Mouse (Mus musculus): Measurements from ENCODE around the gene Cox10.

Cox10 gene

DNA sequence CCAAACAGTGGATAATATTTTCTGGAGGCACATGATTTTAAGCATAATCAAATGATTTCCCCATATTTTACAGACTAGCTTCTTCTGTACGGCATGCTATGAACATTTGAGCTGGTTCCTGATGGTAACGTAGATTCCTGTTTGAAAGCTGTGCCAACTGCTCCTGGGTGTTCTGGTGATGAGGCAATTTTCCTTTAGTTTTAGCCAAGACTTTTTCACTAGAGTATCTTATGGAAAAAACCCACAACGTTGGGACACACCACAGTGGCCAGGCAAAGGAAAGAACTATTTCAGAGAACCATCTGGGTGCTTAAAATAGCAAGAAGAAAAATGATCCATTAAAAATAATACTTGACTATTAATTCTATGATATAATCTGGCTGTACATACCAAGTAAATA lies 35.2 kb downstream of the Cox10 start:
- DNase-seq = no peak

DNA sequence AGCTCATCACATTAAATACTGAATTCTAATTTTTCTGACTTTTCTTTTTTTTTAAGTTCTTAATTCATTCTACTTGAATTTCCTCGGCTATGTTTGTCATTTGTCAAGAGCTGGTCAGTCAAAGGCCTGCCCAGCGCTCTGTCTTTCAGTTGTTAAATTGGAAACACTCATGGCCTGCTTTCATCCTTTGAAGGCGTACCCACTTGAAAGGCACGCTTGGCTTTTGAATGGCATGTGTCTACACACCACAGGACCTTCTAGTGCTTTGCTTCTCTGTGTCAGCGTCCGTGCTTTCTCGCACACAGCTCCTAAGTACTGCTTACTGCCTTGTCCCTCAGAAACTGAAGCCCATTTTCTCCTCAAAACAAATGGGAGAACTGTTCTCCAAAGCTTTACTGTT lies 38.0 kb downstream of the Cox10 start:
- no peak for DNase-seq

DNA sequence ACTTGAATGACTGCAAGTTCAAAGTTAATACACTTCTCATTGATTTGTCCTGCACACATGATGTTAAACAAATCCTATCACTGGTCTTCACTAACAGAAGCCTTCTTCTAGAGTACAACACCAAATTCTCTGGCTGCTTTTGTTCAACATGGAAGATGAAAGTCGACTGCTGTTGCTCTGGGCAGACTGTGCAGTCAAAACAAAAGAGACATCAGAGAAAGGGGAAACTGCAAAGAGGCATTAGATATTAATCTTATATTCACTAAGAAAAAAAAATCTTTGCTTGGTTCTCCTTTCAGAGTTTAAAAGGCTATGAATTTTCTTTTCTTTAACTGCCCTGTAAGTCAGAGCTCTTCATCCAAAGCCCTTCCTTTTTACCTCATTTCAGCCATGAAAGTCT lies 39.7 kb downstream of the Cox10 start:
- no peak for DNase-seq

DNA sequence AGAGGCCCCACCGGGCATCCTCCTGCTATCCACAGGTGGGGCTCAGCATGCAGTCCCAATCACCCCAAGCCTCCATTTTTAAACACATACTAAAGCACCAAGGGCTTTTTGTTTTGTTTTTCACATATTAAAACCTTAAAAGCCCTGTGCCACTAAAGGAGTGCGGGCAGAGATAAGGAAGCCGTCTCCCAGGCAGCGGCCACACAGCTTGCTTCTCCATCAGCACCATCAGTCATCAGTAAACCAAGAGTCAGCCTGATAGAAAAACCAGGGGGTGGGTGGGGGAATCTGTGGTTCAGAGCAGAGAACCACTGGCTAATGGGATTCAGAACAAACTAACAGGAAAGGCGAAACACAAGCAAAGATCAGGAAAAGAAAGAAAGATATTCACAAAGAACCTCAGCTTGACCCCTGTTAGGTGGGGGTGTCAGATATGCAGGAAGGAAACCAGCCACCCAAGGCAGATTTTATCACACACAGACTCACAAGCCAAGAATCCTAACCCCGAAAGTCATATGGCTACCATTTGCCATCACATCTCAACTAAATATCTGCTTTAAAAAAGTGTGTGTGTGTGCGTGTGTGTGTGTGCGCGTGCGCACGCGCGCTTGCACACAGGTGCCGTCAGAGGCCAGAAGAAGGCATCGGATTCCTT lies 41.7 kb downstream of the Cox10 start:
- DNase-seq = no peak

DNA sequence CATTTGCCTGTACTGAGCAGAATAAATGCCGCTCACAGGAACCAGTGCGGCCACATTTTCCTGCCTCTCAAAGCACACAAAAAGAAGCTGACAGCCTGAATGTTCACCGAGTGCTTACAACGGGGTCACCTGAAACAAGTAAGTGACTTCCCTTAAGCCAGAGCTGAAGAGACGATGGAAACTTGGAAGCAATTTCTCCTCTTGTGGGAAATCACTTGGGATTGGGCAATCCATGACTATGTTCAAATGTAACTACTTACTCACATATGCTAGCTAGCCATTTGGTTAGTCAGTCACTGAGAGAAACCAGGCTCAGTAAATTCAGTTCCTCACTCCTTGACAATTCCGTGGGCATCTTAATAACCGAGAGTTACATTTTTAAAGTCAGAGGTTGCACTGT lies 43.0 kb downstream of the Cox10 start:
- no peak for DNase-seq

DNA sequence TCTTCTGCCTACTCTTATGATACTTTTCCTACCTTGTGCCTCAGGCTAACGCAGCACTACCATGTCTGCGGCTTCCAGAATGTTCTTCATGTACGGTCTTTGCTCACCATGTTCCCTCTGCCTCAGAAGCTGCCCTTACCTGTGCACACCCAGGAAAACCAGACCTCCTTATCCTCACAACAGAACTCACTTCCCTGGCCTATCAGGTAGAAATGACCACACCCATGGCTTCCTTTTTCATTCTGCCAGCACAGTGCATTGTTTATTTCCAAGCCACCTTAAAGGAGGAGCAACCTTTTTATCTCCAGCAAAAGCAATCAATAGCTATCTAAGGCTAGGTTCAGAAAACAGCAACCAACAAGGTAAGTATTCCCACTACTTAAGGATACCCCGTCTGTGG lies 43.6 kb downstream of the Cox10 start:
- DNase-seq = no peak

DNA sequence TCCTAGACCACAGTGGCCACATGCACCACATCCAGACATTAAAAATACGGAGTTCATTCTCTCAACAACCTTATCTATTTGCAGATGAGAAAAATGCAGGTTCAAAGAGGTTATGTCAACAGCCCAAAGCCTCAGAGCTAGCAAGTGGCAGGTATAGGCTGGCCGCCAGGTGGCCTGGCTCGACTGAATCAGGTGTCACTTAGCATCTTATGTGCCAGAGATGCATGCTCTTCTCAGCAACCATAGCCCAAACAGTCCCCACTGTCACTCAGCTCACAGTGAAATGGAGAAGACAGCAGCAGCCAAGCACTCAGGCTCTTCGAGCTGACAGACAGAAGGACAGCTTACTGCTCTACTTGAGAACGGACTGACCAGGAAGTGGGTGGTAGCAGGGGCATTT lies 44.6 kb downstream of the Cox10 start:
- DNase-seq = no peak

DNA sequence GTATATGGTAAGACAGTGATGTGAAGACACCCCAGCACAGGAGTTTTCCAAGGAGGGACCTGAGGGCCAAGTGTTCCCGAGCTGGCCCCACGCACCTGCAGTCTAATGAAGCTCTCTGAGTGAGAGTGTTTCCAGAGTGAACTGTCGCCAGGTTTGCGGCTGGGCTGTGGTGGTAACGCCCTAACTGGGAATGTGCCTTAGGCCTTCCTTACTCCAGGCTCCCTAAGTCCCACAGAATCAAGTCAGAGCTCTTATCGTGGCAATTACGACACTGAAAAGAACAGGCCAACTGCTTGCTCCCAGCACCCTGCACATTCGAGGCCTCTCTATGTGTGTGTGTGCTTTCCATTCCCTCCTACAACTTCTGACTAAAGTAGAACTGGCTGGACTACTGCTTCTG lies 51.8 kb downstream of the Cox10 start:
- DNase-seq = no peak

DNA sequence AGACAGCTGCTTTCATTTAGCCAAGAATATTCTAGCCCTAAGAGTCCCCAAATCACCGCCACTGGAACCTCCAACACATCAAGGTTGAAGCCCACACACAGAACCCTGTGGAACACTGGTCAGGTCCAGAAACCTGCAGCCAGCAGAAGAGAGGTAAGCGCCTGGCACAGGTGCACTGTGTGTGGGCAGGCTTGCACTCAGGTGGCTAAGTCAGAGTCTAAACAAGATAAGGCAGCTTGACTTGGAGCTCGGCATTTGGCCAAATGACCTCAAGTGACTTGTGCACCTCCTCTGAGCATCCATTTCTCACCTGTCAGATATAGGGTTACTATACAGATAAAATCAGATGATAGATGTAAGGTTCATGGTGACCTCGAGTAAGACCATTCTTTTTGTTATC lies 53.4 kb downstream of the Cox10 start:
- no peak for DNase-seq

DNA sequence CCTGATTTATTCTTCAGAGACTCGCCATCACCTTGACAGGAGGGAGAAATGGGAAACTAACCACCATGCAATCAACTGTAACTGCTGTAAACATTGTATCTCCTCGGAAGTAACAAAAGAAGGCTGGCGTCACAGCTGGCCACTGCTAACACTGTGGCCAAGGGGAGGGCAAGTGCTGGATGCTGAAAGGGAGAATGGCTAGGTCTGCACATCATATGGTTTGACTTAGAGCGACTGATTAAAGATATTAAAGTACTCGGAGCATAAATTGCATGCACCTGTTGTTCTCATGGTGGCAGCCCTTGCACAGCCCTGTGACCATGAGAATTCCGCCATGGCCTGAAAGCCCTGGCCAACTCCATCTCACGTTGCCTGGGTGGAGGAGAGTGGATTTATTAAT lies 54.7 kb downstream of the Cox10 start:
- DNase-seq = no peak

DNA sequence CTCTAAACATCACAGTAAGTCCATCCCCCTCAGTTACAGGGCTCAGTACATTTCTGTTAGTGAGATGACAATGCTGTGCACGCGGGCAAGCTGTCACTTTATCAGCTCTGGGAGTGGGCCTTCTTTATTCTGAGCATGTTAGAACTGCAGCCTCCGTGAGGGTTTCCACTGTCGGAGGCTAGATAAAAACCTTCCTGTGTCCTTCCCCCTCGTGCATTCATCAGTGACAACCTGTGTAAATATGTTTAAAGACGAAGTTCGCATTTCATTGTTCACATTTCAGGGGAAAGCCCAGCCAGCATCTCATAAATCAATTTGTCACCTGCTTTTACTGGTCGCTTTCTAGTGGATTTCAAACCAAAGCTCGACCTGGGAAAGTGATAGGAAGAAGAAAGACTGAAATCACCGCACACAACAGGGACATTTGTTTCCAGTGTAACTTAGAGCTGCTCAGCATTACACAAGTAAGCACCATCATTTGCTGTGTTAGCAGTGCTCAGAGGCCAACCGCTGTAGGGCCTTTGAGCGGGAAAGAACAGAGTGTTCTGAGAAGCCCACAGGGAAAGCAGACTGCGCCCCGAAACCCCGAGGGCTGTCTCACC lies 55.8 kb downstream of the Cox10 start:
- no peak for DNase-seq

DNA sequence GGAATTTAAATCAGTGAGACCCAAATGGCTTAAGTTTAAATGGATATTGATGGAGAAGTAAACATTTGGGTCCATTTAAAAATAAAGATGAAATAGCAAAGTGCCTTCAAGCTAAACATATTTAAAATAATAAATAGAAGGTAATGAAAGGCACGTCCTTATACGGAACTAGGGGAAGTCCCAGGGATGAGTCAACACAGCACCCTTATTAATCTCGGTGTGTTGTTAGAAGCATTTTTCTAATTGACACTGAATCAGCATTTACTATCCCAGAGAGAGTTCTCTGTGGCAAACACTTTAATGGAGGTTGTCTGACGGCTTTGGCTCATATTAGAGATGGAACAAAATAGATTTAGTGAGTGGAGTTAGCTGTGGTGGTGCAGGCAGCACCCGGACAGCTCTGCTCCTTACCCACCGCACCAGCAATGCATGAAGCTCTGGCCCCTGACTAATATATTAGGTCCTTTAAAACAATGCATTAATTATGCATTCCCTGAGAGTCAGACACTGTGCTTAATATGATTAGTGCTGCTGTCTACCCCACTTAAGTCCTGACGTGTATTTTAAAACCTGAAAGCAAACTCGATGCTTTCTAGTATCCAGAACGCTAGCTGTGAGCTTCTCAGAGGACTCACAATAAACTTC lies 56.7 kb downstream of the Cox10 start:
- no peak for DNase-seq

DNA sequence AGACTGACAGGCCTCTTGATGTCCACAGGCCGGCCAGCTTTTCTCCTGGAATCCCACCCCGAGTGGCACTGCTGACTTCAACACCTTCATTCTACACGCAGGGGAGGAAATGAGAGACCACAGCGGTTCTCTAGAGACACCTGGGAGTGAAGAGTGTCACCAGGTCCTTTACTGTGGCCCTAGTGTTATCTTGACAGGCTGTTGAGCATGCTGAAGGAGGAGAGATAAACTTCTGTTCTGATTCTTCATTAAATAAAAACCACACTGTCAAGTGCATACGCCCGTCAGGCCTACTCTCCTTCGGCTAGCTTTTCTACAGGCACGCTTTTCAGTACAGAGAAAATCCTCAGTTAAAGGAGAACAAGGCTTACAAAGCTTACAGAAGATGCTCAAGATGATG lies 60.0 kb downstream of the Cox10 start:
- no peak for DNase-seq

DNA sequence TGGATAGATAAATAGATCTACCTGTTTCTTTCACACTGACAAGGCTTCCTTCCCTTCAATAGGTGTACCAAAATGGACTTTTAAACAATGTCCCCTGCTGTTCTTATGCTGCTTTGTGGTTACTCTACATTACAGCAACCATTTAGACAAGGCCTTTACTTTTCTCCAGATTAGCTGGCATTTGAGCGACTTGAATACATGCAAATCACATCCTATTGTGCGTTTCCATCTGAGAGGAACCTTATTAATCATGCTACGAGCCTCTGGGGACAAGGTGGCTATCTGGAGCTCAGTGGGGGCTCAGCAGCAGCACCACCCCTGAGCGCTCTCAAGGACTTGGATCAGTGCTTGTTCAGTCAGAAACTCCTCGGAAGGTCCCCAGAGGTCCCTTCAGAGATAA lies 61.1 kb downstream of the Cox10 start:
- DNase-seq = no peak

DNA sequence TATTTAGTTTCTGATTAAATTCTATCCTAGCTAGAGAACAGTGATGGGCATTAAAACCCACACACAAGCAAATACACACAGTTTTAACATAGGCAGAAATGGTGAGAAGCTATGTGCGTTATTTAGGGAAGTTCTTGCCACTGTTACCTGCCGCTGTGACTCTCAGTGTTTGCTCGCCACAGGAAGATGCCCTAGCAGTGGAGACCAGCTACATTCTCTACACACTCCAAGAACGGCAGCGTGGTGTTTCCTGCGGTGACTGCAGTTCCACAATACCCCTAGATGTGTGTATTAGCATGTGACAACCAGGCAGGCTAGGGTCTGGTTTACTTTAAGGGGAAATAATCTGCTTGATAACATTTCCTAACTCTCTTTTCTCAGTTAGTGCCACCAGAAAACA lies 64.0 kb downstream of the Cox10 start:
- no peak for DNase-seq

DNA sequence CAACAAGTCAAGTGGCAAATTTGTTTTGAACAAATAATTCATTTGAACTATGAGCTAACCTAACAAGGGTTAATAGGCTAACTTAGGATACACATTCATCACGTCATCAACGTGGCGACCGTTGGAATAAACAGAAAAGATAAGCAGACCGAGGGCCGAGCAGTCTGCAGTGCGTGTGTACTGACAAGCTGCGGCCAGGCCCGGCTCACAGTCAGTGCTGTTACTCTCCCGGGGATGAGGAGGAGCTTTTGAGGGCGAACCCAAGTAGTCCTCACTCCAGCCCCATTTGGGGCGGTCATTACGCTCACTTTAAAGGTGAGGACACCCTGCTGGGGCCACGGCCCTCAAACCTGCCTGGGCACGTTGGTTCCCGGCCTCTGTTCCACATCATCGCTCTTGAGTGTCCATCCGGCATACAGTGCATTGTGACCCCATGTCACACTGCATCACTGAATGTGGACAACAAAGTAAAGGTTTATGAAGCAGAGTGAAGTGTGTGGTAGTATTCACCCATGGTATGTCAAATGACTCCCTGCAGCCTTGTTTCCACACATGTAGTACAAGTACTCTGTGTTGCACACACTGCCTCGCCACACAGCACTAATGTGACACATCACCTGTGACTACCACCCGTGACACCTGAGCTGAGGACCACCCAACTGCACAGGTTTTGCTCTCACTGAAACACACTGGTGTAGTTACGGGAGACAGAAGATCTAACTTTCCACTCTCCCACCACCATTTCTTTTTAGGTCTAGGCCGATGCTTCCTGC lies 68.4 kb downstream of the Cox10 start:
- no peak for DNase-seq

DNA sequence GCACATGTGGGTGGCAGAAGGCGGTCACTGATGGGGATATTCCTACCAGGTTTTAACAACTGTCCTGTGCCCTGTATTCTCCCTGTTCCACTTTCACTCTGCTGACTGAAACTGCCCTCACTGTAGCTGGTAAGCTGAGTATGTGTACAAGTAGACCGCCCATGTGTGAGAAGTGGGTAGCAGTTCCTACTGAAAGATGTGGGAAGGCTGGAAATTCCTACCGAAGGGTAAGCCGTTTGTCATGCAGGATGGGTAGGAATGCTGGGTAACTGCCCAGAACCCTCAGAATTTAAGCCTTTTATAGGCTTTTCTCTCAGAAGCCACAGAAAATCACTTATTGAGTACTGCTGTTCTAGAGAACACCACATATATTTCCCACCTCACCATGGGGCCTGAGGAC lies 75.1 kb downstream of the Cox10 start:
- no peak for DNase-seq

DNA sequence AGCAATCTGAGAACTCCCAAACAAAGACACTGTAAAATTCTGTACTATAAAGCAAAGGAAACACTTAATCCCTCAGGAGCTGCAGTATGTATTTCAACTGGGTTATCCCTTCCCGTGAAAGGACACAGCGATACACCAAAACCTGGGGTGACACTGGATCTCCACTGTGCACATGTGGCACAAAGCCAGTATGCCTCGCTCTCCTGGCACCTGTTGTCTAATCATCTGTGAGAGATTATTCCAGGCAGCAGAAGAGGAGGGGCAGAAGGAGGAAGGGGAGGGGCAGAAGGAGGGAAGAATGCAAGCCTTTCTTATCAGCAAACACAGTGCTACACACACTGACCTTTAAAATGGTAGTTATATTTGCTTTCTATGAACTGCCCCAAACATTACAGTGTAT lies 75.8 kb downstream of the Cox10 start:
- no peak for DNase-seq

DNA sequence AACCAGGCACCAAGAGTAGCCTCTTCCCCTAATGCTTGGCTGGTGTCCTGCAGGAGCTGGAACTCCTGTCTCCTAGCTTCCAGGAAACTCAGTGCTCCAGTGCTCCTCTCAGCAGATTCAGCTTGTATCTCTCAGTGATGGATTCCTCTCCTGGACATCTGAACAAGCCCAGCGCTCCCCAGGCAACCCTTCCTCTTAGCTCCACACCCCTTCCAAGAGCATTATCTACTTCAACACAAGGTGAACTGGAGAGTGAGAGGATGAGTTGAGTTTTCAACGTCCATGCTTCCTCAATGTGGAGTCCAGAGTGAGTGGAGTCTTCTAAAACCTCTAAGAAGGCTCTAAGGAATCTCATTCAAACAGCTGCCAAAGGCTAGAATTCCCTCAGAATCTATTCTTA lies 76.6 kb downstream of the Cox10 start:
- no peak for DNase-seq

DNA sequence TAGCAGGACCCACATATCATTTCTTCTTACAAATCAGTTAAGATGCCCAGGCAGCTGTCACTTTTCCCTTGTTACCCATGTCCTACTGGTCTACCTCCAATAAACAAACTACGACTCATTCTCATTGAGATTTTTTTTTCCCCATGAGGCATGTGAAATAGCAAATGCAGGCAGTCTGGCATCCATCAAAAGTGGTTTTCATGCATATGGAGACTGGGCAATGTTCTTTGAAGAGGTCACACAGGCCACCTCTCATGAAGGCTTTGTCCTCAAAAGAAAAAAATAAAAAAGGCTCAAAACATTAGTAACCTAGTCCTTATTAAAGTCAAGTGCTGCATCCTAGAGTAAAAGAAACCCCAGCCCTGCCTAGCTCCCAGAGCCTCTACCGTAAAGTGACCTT lies 78.2 kb downstream of the Cox10 start:
- no peak for DNase-seq

DNA sequence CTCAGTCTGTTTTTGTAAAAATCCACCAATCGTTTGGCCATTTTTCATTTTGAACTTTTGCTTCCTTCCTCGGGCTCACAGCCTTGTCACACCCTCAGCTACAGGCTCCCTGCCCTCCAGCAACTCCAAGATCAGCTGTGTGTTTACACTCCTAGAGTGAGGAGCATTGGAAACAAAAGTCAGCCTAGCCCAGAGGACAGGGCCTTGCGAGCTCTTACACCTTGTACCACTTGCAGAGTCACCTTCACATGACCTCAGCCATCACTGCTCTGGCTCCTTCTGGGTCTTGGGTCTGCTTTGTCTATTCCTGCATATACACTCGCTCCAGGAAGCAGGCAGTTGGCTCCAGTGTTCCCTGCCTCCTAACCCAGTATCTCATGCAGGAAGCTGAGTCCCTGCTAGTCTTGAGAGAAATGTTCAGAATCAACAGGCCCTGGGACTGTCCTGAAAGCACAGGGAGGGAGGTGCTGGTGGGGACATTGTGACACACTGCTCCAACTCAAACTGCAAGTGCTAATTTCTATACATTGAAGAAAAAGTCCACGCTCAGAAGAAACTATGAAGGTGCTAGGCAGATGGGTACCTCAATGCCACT lies 79.0 kb downstream of the Cox10 start:
- DNase-seq = no peak

DNA sequence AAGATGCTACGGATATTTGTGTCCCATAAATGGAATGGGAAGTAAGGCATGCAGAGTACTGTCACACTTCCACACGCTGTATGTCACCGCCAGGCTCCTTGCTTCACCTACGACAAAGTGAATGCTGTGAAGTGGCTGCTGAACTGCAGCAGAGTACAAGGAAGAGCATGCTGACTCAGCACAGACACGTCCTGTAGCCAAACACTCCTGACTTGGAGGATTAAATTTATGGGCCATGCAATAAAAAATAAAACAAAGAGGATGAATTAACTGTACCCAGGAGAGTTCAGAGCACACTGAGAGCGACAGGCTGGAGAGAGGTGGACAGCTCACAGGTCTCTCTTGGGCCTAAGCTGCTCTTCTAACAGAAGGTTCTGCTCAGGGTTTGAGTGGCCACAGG lies 79.8 kb downstream of the Cox10 start:
- DNase-seq = no peak

DNA sequence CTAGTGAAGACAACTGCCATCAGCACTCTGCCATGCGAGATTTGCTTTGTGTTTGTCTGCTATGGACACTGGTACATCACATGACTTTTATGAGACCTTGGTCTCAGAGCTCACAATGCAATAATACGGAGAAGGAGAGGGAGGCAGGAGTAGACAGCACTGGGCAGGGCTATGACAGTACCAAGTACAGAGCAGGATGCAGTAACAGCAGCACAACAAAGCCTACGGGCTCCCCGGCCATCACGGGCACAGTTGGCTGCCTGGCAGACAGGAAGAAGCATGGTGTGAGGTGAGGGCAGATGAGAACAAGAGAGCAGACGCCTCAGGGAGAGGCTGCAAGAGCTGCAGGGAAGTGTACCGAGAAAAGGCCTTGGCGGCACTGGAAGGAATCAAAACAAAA lies 87.3 kb downstream of the Cox10 start:
- DNase-seq = no peak

DNA sequence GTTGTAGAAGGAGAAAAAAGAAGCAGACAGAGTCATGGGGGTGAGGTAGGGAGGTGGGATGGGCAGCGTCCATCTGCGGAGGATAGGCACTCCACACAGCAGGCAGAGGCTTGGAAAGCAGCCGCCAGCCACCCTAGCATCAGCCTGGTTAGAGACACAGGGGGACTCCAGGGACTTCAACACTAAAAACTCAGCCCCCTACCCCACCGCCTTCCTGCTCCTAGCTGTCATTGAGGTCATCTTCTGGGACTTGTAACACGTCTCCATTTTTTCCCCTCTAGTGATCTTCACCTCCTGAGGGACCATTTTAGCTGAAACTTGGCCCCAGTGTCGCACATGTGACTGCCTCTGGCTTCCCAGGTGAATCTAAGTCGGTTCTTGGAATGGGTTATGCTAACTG lies 88.5 kb downstream of the Cox10 start:
- no peak for DNase-seq

All from kidney, postnatal 14 days (tissue).